Mouse (Mus musculus): Measurements from ENCODE around the gene Ndufv1. TPM values are rescaled to one million over a fixed set of nuclear protein-coding genes. Genes with fewer than 3 reads are reported as not detected.

The Ndufv1 gene
- 85.5 TPM for polyA plus RNA-seq (2014; fragmentation: Illumina TruSeq; extraction: RNeasy Lipid Tissue Mini Kit (QIAGEN cat#74804); ENCODE audit: insufficient read depth, low read depth, low replicate concordance)

DNA sequence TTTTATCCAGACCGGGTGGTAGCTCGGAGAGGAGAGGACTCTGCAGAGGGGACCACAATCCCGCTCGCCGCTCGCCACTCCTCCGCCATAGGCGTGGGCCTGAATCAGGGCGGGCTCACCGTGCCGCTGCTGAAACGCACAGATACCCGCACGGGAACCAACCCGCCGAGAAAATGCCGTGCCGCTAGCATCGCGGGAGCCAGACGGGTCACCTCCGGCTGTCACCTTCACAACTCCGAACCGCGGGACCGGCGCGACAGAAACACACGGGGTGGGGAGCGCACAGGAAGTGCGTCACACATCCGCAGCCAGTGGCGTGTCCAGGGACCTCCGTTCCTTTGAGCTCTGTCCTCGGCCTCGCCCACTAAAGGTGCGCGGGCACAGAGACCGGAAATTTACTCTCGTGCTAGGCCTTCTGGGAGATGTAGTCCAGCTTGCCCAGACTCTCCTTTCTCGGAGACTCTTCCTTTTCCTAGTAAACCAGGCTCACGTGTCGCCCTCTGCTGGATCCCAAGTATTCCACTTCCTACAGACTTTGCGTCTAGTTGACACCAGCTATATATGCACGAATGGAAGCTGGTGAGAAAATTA lies at the start of gene Ndufv1:
Ndufv1 (minus strand) TSS at position 375 of the 591 bp plus-strand sequence.

DNA sequence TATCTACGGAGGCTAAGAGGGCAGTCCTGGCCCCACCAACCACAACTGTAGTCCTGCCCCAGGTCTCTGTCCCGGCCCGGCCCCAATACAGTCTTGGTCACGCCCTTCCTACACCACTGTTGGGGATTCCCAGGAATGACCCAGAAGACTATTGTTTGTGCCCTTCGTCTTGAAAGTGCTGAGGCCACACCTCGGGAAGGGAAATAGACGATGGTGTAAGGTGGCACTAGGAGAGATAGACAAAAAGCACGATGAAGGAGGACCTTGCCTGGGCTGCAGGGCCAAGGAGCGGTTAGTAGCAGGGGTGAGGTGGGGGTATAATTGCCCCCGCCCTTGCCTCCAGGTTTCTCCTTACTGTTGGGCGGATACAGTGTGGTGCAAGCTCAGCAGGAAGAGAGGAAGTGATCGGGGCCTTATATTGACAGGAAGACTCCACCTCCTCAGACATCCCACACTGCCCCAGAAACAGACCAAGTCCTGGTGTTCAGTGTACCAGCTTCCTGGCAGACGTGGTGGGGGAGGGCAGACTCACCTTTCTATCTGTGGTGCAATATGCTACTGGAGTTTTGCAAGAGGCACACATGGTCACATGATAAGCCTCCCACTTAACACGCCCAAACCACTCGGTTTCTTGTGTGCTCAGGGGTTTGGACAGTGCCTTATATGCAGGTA lies 46.6 kb upstream of the Ndufv1 start, which contains the start of gene Gstp3:
Gstp3 (minus strand) TSS at position 501 of the 672 bp plus-strand sequence.

GRCm38 (mm10) chr19:4045966-4046865 lies 33.6 kb upstream of the Ndufv1 start, which contains the start of gene Gstp2:
TSS of gene Gstp2 (minus strand) at chr19:4046023.

DNA sequence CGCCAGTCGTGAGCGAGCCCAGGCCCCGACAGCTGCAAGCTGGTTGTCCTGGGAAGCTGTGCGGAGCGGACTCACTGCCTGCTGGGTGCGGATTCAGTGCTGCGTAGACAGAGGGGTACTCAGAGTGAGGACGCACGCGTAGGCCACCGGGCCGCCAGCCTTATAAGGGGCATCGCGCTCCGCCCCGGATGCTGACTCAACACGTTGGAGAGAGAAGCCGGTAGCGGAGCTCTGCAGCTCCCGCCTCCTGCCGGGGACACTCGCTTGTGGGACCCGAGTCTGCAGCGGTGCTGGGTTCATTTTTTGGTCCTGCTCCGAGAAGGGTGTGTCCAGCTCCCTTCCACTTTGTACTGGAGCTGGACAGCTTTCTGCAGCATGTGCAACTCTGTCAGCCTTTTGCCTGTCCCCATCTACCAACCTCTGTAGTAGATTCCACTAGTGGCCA lies 25.2 kb upstream of the Ndufv1 start, which contains the start of gene Gstp1:
Gstp1 (minus strand) TSS at position 198 of the 445 bp plus-strand sequence.

GRCm38 (mm10) chr19:4003112-4003511 lies 9.5 kb downstream of the Ndufv1 start, which contains the start of gene Doc2g:
TSS of gene Doc2g (plus strand) at chr19:4003313.

DNA sequence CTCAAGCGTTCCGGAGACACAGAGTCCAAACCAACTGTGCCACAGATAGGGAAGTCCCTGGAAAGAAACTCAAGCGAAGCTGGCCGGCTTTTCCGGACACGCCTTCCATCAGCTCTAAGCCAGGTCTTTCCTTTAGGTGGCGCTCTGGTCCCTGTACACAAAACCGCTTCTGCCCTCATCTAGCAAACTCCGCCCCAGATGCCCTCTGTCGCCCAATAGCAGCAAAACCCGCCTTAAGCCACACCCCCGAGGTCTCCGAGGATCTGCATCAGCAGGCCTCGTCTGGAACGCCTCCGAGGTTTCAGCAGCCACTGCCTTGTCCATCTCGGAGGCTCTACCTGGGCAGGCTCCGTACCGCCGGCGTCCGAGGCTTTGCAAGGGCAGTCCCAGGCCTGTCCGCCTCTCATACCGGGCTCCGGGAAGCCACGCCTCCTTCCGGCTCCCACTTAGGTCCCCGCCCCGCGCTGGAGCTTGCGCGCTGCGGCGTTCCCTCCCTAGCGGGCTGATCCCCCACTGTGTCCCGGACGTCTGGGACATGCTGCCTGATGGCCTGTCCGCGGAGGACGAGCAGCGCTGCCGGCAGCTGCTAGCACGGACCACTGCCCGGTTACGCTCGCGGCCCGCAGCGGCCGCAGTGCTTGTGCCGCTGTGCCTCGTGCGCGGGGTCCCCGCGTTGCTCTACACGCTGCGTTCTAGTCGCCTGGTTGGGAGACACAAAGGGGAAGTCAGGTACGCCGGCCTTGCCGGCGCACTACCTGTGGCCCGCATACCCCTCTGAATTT lies 12.3 kb downstream of the Ndufv1 start, which contains the start of the genes Nudt8 and Gm49405:
Nudt8 (plus strand) TSS at position 462 of the 782 bp plus-strand sequence.
Gm49405 (plus strand) TSS at position 508 of the 782 bp plus-strand sequence.

DNA sequence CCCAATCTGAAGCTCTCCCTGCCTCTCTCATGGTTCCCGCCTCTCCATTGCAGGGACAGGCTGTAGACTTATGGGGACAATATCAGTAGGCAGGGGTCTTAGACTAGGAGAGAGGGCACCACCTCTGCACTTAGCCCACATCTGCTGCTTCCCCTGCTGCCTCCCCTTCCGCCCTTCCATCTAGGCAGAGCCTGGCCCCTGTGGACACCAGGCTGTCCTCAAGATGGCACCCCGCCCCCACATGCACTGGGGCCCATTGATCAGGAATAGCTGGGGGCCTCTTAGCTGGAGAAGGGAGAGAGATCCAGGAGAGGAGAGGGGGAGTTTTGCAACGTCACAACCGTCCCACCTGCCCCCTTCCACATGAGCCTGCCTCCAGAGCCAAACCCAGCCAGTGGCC lies 20.2 kb downstream of the Ndufv1 start, which contains the start of gene Tbx10:
Tbx10 (plus strand) TSS at position 337 of the 400 bp plus-strand sequence.

GRCm38 (mm10) chr19:3986334-3986733 lies 26.3 kb downstream of the Ndufv1 start, which contains the start of gene Acy3:
TSS of gene Acy3 (plus strand) at chr19:3986570.

DNA sequence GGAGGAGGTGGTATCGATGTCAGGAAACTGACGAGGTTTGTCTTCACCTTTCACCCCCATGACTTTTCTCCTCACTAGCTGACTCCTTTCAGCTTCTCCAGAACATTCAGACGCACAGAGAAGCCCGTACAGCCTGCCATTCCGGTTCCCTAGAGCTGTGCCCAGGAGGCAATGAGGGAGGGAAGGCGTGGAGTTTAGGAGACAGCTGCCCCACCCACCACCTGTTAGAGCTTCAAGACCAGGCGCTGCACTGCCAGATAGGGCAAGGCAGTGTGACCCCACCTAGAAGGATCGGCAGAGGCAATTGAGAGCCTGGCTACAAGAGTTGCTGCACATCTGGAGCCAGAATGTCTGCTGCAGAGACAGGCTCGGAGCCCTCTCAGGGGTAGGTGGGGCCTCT lies 40.4 kb downstream of the Ndufv1 start, which contains the start of gene Aldh3b2:
Aldh3b2 (plus strand) TSS at position 100 of the 400 bp plus-strand sequence.

DNA sequence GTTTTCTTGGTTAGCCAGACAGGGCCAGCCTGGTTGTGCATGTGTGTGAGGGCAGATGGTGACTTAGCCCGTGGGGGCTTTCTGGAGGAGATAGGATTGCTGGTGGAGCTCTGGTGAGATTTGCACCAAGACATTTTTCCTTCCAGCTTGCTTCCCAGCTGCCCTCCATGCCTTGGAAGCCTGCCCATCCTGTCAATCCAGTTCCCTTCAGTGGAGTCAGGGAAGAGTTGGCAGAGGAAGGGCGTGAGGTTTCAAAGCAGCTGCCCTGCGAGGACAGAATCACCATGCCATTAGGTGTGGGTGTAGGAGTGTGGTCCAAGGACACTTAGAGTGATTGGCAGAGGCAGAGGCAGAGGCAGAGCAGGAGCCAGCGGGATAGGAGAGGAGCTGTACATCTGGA lies 54.1 kb downstream of the Ndufv1 start, which contains the start of gene Aldh3b3:
Aldh3b3 (plus strand) TSS at position 176 of the 400 bp plus-strand sequence.

Other genes with a start within 250 kb of the Ndufv1 start
- gene Kmt5b, start 245.4 kb downstream of the Ndufv1 start, polyA plus RNA-seq (2014; fragmentation: Illumina TruSeq; extraction: RNeasy Lipid Tissue Mini Kit (QIAGEN cat#74804); ENCODE audit: insufficient read depth, low read depth, low replicate concordance) = 13.1 TPM
- gene Chka, start 161.0 kb downstream of the Ndufv1 start, polyA plus RNA-seq (2014; fragmentation: Illumina TruSeq; extraction: RNeasy Lipid Tissue Mini Kit (QIAGEN cat#74804); ENCODE audit: insufficient read depth, low read depth, low replicate concordance) = 34.0 TPM
- 35.0 TPM for gene Tcirg1, start 105.7 kb downstream of the Ndufv1 start, polyA plus RNA-seq (2014; fragmentation: Illumina TruSeq; extraction: RNeasy Lipid Tissue Mini Kit (QIAGEN cat#74804); ENCODE audit: insufficient read depth, low read depth, low replicate concordance)
- 140 TPM for gene Ndufs8, start 100.0 kb downstream of the Ndufv1 start, polyA plus RNA-seq (2014; fragmentation: Illumina TruSeq; extraction: RNeasy Lipid Tissue Mini Kit (QIAGEN cat#74804); ENCODE audit: insufficient read depth, low read depth, low replicate concordance)
- 53.6 TPM for gene Aldh3b1, start 83.0 kb downstream of the Ndufv1 start, polyA plus RNA-seq (2014; fragmentation: Illumina TruSeq; extraction: RNeasy Lipid Tissue Mini Kit (QIAGEN cat#74804); ENCODE audit: insufficient read depth, low read depth, low replicate concordance)
- gene Unc93b1, start 77.6 kb downstream of the Ndufv1 start, polyA plus RNA-seq (2014; fragmentation: Illumina TruSeq; extraction: RNeasy Lipid Tissue Mini Kit (QIAGEN cat#74804); ENCODE audit: insufficient read depth, low read depth, low replicate concordance) = 56.9 TPM
- 0.20 TPM for gene Aldh3b3, start 54.2 kb downstream of the Ndufv1 start, polyA plus RNA-seq (2014; fragmentation: Illumina TruSeq; extraction: RNeasy Lipid Tissue Mini Kit (QIAGEN cat#74804); ENCODE audit: insufficient read depth, low read depth, low replicate concordance)
- gene Aldh3b2, start 40.5 kb downstream of the Ndufv1 start, polyA plus RNA-seq (2014; fragmentation: Illumina TruSeq; extraction: RNeasy Lipid Tissue Mini Kit (QIAGEN cat#74804); ENCODE audit: insufficient read depth, low read depth, low replicate concordance) = 0.83 TPM
- 10.1 TPM for gene Acy3, start 26.2 kb downstream of the Ndufv1 start, polyA plus RNA-seq (2014; fragmentation: Illumina TruSeq; extraction: RNeasy Lipid Tissue Mini Kit (QIAGEN cat#74804); ENCODE audit: insufficient read depth, low read depth, low replicate concordance)
- gene Tbx10, start 20.1 kb downstream of the Ndufv1 start, polyA plus RNA-seq (2014; fragmentation: Illumina TruSeq; extraction: RNeasy Lipid Tissue Mini Kit (QIAGEN cat#74804); ENCODE audit: insufficient read depth, low read depth, low replicate concordance) = not detected
- 19.1 TPM for gene Nudt8, start 12.2 kb downstream of the Ndufv1 start, polyA plus RNA-seq (2014; fragmentation: Illumina TruSeq; extraction: RNeasy Lipid Tissue Mini Kit (QIAGEN cat#74804); ENCODE audit: insufficient read depth, low read depth, low replicate concordance)
- 0.23 TPM for gene Gm49405, start 12.2 kb downstream of the Ndufv1 start, polyA plus RNA-seq (2014; fragmentation: Illumina TruSeq; extraction: RNeasy Lipid Tissue Mini Kit (QIAGEN cat#74804); ENCODE audit: insufficient read depth, low read depth, low replicate concordance)
- 4.9 TPM for gene Doc2g, start 9.5 kb downstream of the Ndufv1 start, polyA plus RNA-seq (2014; fragmentation: Illumina TruSeq; extraction: RNeasy Lipid Tissue Mini Kit (QIAGEN cat#74804); ENCODE audit: insufficient read depth, low read depth, low replicate concordance)
- gene Gstp1, start 25.2 kb upstream of the Ndufv1 start, polyA plus RNA-seq (2014; fragmentation: Illumina TruSeq; extraction: RNeasy Lipid Tissue Mini Kit (QIAGEN cat#74804); ENCODE audit: insufficient read depth, low read depth, low replicate concordance) = 401 TPM
- 28.2 TPM for gene Gstp2, start 33.2 kb upstream of the Ndufv1 start, polyA plus RNA-seq (2014; fragmentation: Illumina TruSeq; extraction: RNeasy Lipid Tissue Mini Kit (QIAGEN cat#74804); ENCODE audit: insufficient read depth, low read depth, low replicate concordance)
- gene Gstp3, start 46.8 kb upstream of the Ndufv1 start, polyA plus RNA-seq (2014; fragmentation: Illumina TruSeq; extraction: RNeasy Lipid Tissue Mini Kit (QIAGEN cat#74804); ENCODE audit: insufficient read depth, low read depth, low replicate concordance) = 10.6 TPM
- gene Cabp2, start 68.8 kb upstream of the Ndufv1 start, polyA plus RNA-seq (2014; fragmentation: Illumina TruSeq; extraction: RNeasy Lipid Tissue Mini Kit (QIAGEN cat#74804); ENCODE audit: insufficient read depth, low read depth, low replicate concordance) = 0.93 TPM
- gene Cdk2ap2, start 84.4 kb upstream of the Ndufv1 start, polyA plus RNA-seq (2014; fragmentation: Illumina TruSeq; extraction: RNeasy Lipid Tissue Mini Kit (QIAGEN cat#74804); ENCODE audit: insufficient read depth, low read depth, low replicate concordance) = 128 TPM
- 24.1 TPM for gene Pitpnm1, start 87.2 kb upstream of the Ndufv1 start, polyA plus RNA-seq (2014; fragmentation: Illumina TruSeq; extraction: RNeasy Lipid Tissue Mini Kit (QIAGEN cat#74804); ENCODE audit: insufficient read depth, low read depth, low replicate concordance)
- 110 TPM for gene Aip, start 113.1 kb upstream of the Ndufv1 start, polyA plus RNA-seq (2014; fragmentation: Illumina TruSeq; extraction: RNeasy Lipid Tissue Mini Kit (QIAGEN cat#74804); ENCODE audit: insufficient read depth, low read depth, low replicate concordance)
- not detected for gene Gpr152, start 127.0 kb upstream of the Ndufv1 start, polyA plus RNA-seq (2014; fragmentation: Illumina TruSeq; extraction: RNeasy Lipid Tissue Mini Kit (QIAGEN cat#74804); ENCODE audit: insufficient read depth, low read depth, low replicate concordance)
- not detected for gene Cabp4, start 131.2 kb upstream of the Ndufv1 start, polyA plus RNA-seq (2014; fragmentation: Illumina TruSeq; extraction: RNeasy Lipid Tissue Mini Kit (QIAGEN cat#74804); ENCODE audit: insufficient read depth, low read depth, low replicate concordance)
- 121 TPM for gene Coro1b, start 135.8 kb upstream of the Ndufv1 start, polyA plus RNA-seq (2014; fragmentation: Illumina TruSeq; extraction: RNeasy Lipid Tissue Mini Kit (QIAGEN cat#74804); ENCODE audit: insufficient read depth, low read depth, low replicate concordance)
- gene Ptprcap, start 140.8 kb upstream of the Ndufv1 start, polyA plus RNA-seq (2014; fragmentation: Illumina TruSeq; extraction: RNeasy Lipid Tissue Mini Kit (QIAGEN cat#74804); ENCODE audit: insufficient read depth, low read depth, low replicate concordance) = 41.4 TPM
- 19.1 TPM for gene Rps6kb2, start 150.5 kb upstream of the Ndufv1 start, polyA plus RNA-seq (2014; fragmentation: Illumina TruSeq; extraction: RNeasy Lipid Tissue Mini Kit (QIAGEN cat#74804); ENCODE audit: insufficient read depth, low read depth, low replicate concordance)
- 2.5 TPM for gene Carns1, start 162.7 kb upstream of the Ndufv1 start, polyA plus RNA-seq (2014; fragmentation: Illumina TruSeq; extraction: RNeasy Lipid Tissue Mini Kit (QIAGEN cat#74804); ENCODE audit: insufficient read depth, low read depth, low replicate concordance)
- 22.1 TPM for gene Tbc1d10c, start 178.5 kb upstream of the Ndufv1 start, polyA plus RNA-seq (2014; fragmentation: Illumina TruSeq; extraction: RNeasy Lipid Tissue Mini Kit (QIAGEN cat#74804); ENCODE audit: insufficient read depth, low read depth, low replicate concordance)
- 290 TPM for gene Ppp1ca, start 179.3 kb upstream of the Ndufv1 start, polyA plus RNA-seq (2014; fragmentation: Illumina TruSeq; extraction: RNeasy Lipid Tissue Mini Kit (QIAGEN cat#74804); ENCODE audit: insufficient read depth, low read depth, low replicate concordance)
- gene Rad9a, start 188.9 kb upstream of the Ndufv1 start, polyA plus RNA-seq (2014; fragmentation: Illumina TruSeq; extraction: RNeasy Lipid Tissue Mini Kit (QIAGEN cat#74804); ENCODE audit: insufficient read depth, low read depth, low replicate concordance) = 12.4 TPM
- 7.9 TPM for gene Clcf1, start 201.4 kb upstream of the Ndufv1 start, polyA plus RNA-seq (2014; fragmentation: Illumina TruSeq; extraction: RNeasy Lipid Tissue Mini Kit (QIAGEN cat#74804); ENCODE audit: insufficient read depth, low read depth, low replicate concordance)
- not detected for gene AC109138.7, start 201.6 kb upstream of the Ndufv1 start, polyA plus RNA-seq (2014; fragmentation: Illumina TruSeq; extraction: RNeasy Lipid Tissue Mini Kit (QIAGEN cat#74804); ENCODE audit: insufficient read depth, low read depth, low replicate concordance)
- gene Pold4, start 219.1 kb upstream of the Ndufv1 start, polyA plus RNA-seq (2014; fragmentation: Illumina TruSeq; extraction: RNeasy Lipid Tissue Mini Kit (QIAGEN cat#74804); ENCODE audit: insufficient read depth, low read depth, low replicate concordance) = 52.0 TPM

All from lung, adult 10 weeks (tissue).